Mouse (Mus musculus) forebrain, embryonic 15.5 days (tissue): Measurements from ENCODE around the gene Mcm9. TPM values are rescaled to one million over a fixed set of nuclear protein-coding genes. Genes with fewer than 3 reads are reported as not detected.
A peak's percentile ranks its signal among the peaks of the same experiment; 100 is the strongest.

ENCODE experiments used
- ATAC-seq: fragments of 200-750 bp; cut with Nextera tagmentation; replicated peaks from 2 replicates; pipeline ENCODE4 v1.8.0; 2017; ENCODE audit warnings: mild to moderate bottlenecking, moderate TSS enrichment, moderate library complexity
- H3K27ac ChIP-seq: fragments of 300-500 bp; sonication (generic); replicated peaks from 2 replicates; pipeline ENCODE4 v1.5.1; 2015; ENCODE audit warnings: mild to moderate bottlenecking, inconsistent platforms
- H3K27me3 ChIP-seq: fragments of 300-500 bp; sonication (generic); 2 replicates; pipeline ENCODE4 v1.6.1; 2015; ENCODE audit warnings: inconsistent platforms
- H3K36me3 ChIP-seq: fragments of 300-500 bp; sonication (generic); 2 replicates; pipeline ENCODE4 v1.6.1; 2015; ENCODE audit warnings: mild to moderate bottlenecking, inconsistent platforms
- H3K4me1 ChIP-seq: fragments of 300-500 bp; sonication (generic); 2 replicates; pipeline ENCODE4 v1.6.1; 2015; ENCODE audit warnings: inconsistent platforms
- H3K4me2 ChIP-seq: fragments of 300-500 bp; sonication (generic); replicated peaks from 2 replicates; pipeline ENCODE4 v1.6.1; 2015; ENCODE audit warnings: mild to moderate bottlenecking, inconsistent platforms
- H3K4me3 ChIP-seq: fragments of 300-500 bp; sonication (generic); 2 replicates; pipeline ENCODE4 v1.5.1; 2015; ENCODE audit warnings: mild to moderate bottlenecking, inconsistent platforms
- H3K9ac ChIP-seq: fragments of 300-500 bp; sonication (generic); replicated peaks from 2 replicates; pipeline ENCODE4 v1.6.1; 2015; ENCODE audit warnings: mild to moderate bottlenecking, inconsistent platforms
- H3K9me3 ChIP-seq: fragments of 300-500 bp; sonication (generic); 2 replicates; pipeline ENCODE4 v1.6.1; 2016; ENCODE audit warnings: inconsistent platforms
- WGBS: fragments of 180-500 bp; shearing (Covaris S2); methylation state at CpG from one replicate; pipeline ENCODE4 v1.1.7; 2015; ENCODE audit warnings: mixed read lengths; 5-methylcytosine and 5-hydroxymethylcytosine counted together
- polyA plus RNA-seq: library from polyadenylated mRNA; unstranded; fragments of >200 nt; fragmentation: Nextera tagmentation; extraction: Ambion mirVana; gene quantifications from 2 replicates; pipeline ENCODE4 v1.2.1, GENCODE M21; 2015

Gene Mcm9
- polyA plus RNA-seq, 1 experiment from 2014 or later, result 10.2 TPM

DNA sequence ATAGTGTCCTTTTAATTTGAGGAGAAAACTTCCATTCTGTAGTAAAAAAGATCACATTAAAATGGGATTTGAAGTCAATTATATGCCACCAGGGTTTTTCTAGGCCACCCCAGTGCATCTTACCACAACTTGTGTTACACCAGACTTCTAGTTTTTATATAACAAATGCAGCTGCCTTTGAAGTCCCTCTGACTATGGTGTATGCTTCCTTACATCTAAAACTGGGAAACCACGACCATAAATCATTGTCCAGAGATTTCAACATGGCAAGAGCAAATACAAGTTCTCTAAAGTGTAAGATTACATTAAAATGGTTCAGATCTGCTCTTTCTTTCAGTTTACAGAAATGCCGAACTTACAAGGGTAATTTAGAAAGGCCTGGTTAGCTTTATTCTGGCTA, 22.0 kb downstream of the Mcm9 start:
- Histone ChIP-seq H3K27ac (no peak overlapping the region), H3K27me3 (no peaks in the 10 kb centered on the region), H3K4me3 (no peak overlapping the region), H3K36me3 (peaks cover 50% of the 10 kb centered on the region), H3K9me3 (no peaks in the 10 kb centered on the region), H3K9ac (no peak overlapping the region), H3K4me2 (no peak overlapping the region), H3K4me1 (0 out of 2 replicates have a peak, but pooled peaks cover 4% of the 10 kb centered on the region)
- no peak for ATAC-seq
- WGBS, result 77% methylated on average over 2 of the region's 2 CpGs

DNA sequence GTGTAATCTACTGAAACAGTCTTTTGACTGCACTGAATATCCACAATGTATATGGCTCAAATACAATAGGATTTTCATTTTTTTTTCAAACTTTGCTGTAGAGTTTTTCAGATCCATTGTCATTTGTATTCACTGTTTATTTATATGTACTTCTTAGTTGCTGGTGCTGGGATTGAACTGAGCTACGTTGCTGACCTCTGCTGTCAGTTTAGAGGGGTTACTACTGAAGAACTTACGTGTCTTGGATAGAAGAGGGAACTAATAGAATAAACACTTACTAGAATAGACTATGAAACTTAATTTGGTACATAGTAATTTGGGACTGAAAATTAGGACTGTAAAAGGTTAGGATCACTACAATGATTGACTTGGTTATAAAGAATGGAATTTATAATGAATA, 24.9 kb downstream of the Mcm9 start:
- Histone ChIP-seq H3K4me1 (peaks cover 8% of the 10 kb centered on the region), H3K4me2 (no peak overlapping the region), H3K36me3 (peaks cover 52% of the 10 kb centered on the region), H3K27ac (no peak overlapping the region), H3K4me3 (no peak overlapping the region), H3K27me3 (no peaks in the 10 kb centered on the region), H3K9me3 (no peaks in the 10 kb centered on the region), H3K9ac (no peak overlapping the region)
- ATAC-seq, result no peak
- 57% methylated on average over 2 of the region's 2 CpGs for WGBS

DNA sequence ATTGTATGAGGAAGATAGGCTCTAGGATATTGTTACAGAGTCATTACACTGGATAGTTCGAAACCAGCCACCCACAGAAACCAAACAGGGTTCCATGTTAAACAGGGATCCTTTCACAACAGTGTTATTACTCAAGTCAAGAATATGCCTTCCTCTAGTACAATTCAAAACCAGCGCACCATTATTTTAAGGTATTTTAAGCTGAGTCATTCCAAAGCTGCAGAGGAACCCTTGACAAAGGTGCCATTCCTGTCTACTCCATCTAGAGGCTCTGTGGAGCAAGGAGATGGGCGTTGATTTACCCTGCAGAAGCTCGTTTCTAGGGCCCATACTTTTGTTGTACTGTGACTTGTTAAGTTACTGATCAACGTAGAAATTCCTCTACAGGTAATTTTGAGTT, 31.4 kb downstream of the Mcm9 start:
- no peak overlapping the region for H3K27ac ChIP-seq
- H3K27me3 ChIP-seq, result no peaks in the 10 kb centered on the region
- H3K4me1 ChIP-seq, result peaks cover 34% of the 10 kb centered on the region
- H3K4me3 ChIP-seq, result peak overlapping the region; percentile 19
- H3K9me3 ChIP-seq, result no peaks in the 10 kb centered on the region
- H3K9ac ChIP-seq, result no peak overlapping the region
- peak overlapping the region; percentile 38 for H3K4me2 ChIP-seq
- WGBS, result 41% methylated on average over 5 of the region's 5 CpGs
- no peak for ATAC-seq
- peaks cover 15% of the 10 kb centered on the region for H3K36me3 ChIP-seq

DNA sequence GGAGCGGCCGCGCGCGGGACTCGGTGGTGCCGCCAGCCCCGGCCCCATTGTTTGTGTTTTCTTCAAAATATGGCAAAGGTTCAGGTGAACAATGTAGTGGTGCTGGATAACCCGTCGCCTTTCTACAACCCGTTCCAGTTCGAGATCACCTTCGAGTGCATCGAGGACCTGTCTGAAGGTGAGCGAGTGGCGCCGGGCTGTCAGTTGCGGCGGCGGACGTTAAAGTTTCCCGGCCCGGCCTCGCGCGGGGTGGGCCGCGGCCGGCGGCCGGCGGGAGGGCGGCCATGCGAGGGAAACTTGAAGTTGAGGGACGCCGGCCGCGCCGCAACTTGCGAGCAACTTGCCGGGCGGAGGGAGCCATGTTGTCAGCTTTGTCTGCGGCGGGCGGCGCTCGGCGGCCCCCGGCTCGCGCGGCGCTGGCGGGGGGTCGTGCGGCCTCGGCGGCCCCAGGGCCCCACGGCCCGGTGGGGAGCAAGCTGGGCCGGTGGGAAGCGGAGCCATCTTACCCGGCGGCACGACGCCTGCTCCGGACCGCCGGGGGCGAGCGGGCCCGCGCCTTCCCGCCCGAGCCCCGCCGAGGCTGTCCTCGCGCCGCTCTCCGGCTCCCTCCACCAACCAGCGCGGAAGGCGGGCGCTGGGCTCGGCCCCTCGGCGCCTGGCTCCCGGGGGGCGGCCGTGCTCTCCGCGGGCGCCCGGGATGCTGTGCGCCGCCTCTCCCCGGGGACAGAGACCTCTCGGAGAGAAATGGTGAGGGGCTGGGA, 32.9 kb downstream of the Mcm9 start:
- Histone ChIP-seq H3K4me3 (peak overlapping the region; percentile 84), H3K27me3 (no peaks in the 10 kb centered on the region), H3K4me1 (peaks cover 34% of the 10 kb centered on the region), H3K36me3 (peaks cover 1% of the 10 kb centered on the region; the same call in 1 of the 2 replicates), H3K9me3 (no peaks in the 10 kb centered on the region), H3K9ac (peak overlapping the region; percentile 83), H3K4me2 (peak overlapping the region; percentile 66), H3K27ac (peak overlapping the region; percentile 97)
- WGBS, result under 1% methylated on average over 80 of the region's 99 CpGs
- ATAC-seq, result peak; percentile 18

DNA sequence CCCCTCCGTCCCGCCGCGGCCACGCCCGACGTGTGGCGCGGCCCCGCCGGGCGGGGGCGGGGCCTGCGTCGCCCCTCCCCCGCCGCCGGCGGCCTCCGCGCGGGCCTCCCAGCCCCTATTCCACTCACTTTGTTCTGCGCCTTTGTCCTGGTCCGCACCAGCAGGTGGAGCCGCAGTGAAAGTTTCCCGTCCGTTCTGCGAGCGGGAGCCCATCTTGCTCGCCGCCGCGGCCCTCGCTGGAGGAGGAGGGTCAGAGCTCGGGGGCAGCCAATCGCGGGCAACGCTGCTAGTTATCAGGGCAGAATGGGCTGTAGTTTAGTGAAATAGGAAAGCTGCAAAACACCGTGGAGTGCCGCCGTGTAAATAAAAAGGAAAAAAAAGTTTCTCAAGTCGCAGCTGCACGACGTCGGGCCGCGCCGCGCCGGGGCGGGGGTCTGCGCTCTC, 33.5 kb downstream of the Mcm9 start, which contains the start of gene Asf1a:
TSS of gene Asf1a (plus strand) at position 81 of the 444 bp plus-strand sequence.
- under 1% methylated on average over 48 of the region's 52 CpGs for WGBS
- Histone ChIP-seq H3K4me2 (peak within 1 kb of the TSS; percentile 66), H3K36me3 (no peaks in the 10 kb centered on the region), H3K27ac (peak within 1 kb of the TSS; percentile 97), H3K4me3 (peak within 1 kb of the TSS; percentile 84), H3K4me1 (peaks cover 33% of the 10 kb centered on the region), H3K27me3 (no peaks in the 10 kb centered on the region), H3K9me3 (no peaks in the 10 kb centered on the region), H3K9ac (peak within 1 kb of the TSS; percentile 83)
- peak; percentile 98 for ATAC-seq

DNA sequence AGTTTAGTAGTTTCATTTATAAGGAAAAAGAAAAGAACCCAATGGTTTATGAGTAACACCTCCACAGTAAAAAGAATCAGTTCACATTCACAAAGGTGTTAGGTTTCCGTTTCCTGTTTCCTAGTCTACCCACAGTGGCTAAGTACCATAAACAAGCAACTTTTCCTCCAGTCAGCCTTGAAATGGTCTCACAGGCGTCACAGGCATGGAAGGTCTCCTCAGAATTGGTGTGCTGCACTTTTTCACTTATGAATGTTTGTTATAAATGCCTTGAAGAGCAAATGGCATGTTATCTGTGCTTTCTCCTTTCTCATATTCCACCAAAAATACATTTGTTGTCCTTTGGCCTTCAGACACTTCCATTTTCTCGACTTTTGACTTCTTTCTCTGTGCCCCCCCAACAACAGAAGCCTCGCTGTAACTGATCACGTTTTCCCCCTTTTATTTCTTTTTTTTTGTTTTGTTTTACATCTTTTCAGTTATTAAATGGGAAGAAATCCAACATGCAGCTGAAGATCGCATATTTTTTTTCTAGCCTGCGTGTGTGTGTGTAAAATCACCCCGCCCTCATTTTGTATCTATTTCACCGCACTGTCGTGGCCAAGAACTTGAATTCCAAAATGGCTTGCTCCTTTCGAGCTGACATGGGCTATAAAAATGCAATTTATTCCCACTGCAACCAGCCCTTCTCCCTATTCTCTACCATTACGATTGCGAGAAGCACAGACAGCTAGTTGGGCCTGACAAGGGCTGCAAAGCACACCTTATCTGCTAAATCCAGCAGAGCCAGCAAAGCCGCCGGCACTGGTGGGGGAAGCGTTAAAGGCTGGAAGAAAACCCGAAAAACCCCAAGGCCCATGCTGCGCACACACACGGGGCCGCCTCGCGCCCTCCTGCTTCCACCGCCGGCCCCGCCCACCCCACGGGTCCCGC, 34.2 kb downstream of the Mcm9 start:
- peak overlapping the region; percentile 84 for H3K4me3 ChIP-seq
- H3K36me3 ChIP-seq, result no peaks in the 10 kb centered on the region
- peaks cover 27% of the 10 kb centered on the region for H3K4me1 ChIP-seq
- peak overlapping the region; percentile 97 for H3K27ac ChIP-seq
- peak; percentile 95 for ATAC-seq
- H3K9ac ChIP-seq, result peak overlapping the region; percentile 80
- H3K4me2 ChIP-seq, result peak overlapping the region; percentile 58
- H3K9me3 ChIP-seq, result no peaks in the 10 kb centered on the region
- WGBS, result 7% methylated on average over 26 of the region's 27 CpGs
- no peaks in the 10 kb centered on the region for H3K27me3 ChIP-seq

DNA sequence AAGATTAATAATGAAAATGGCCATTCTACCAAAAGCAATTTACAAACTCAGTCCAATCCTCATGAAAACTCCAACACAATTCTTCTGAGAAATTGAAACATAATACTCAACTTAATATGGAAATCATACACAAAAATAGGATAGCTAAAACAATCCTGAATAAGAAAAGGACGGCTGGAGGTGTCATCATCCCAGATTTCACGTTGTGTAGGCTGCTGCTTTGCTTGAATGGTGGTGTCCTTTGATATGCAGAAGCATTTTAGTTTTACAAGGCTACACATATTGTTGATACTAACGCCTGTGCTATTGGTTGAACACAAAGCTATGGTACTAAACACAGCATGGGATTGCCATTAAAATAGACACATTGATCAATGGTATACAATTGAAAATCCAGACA, 44.5 kb downstream of the Mcm9 start:
- WGBS, result 55% methylated on average over 3 of the region's 3 CpGs
- no peak for ATAC-seq
- no peak overlapping the region for H3K4me3 ChIP-seq
- H3K36me3 ChIP-seq, result no peaks in the 10 kb centered on the region
- H3K4me1 ChIP-seq, result peaks cover 1% of the 10 kb centered on the region
- no peak overlapping the region for H3K4me2 ChIP-seq
- H3K9ac ChIP-seq, result no peak overlapping the region
- H3K27me3 ChIP-seq, result no peaks in the 10 kb centered on the region
- no peak overlapping the region for H3K27ac ChIP-seq
- no peaks in the 10 kb centered on the region for H3K9me3 ChIP-seq

DNA sequence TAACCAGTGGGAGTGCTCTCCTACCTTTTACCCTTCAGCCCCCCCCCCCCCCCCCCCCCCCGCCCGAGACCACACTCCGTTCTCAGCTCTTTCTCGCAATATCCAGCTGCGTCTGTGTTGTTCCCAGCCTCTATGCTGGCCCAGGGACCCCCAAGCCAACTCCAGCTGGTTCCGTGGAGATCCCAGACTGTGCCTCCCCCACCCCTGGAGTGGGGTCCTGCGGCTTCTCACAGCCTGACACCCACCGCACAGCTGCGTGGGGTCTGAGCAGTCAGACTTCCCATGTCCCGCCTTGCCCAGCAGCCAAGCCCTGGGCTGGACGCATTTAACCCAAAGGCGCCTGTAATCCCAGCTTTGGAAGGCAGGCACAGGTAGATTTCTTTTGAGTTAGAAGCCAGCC, 49.2 kb downstream of the Mcm9 start:
- ATAC-seq, result peak; percentile 66
- H3K9me3 ChIP-seq, result no peaks in the 10 kb centered on the region
- H3K27me3 ChIP-seq, result no peaks in the 10 kb centered on the region
- H3K9ac ChIP-seq, result peak overlapping the region; percentile 46; the same call in 1 of the 2 replicates
- 21% methylated on average over 11 of the region's 12 CpGs for WGBS
- peaks cover 5% of the 10 kb centered on the region for H3K4me1 ChIP-seq
- no peaks in the 10 kb centered on the region for H3K36me3 ChIP-seq
- peak overlapping the region; percentile 76 for H3K4me2 ChIP-seq
- H3K27ac ChIP-seq, result no peak overlapping the region
- H3K4me3 ChIP-seq, result peak overlapping the region; percentile 41

DNA sequence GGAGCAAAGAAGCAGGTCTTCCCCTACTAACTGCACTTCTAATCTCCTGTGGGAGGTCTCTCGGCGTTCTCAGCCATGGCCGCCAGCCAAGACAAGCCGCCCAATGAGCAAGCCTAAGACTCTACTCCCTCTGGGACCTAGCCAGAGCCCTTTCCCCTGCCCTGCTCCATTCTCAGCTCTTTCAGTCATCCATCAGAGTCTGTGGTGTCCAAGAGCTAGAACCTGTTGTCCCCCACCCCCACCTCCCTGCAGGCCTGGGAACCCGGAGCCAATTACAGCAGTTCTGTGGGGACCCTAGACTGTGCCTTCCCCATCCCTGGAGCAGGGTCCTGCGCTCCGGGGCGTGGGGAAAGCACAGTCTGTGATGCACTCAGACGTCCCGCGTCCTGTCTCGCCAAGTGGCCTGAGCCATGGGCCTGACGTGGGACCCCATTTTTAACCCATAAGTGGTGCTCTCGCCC, 49.6 kb downstream of the Mcm9 start:
- Histone ChIP-seq H3K4me2 (peak overlapping the region; percentile 76), H3K9ac (peak overlapping the region; percentile 46), H3K4me1 (peaks cover 5% of the 10 kb centered on the region), H3K27ac (no peak overlapping the region), H3K4me3 (peak overlapping the region; percentile 41), H3K9me3 (no peaks in the 10 kb centered on the region), H3K27me3 (no peaks in the 10 kb centered on the region), H3K36me3 (no peaks in the 10 kb centered on the region)
- peak; percentile 92 for ATAC-seq
- 7% methylated on average over 14 of the region's 14 CpGs for WGBS

DNA sequence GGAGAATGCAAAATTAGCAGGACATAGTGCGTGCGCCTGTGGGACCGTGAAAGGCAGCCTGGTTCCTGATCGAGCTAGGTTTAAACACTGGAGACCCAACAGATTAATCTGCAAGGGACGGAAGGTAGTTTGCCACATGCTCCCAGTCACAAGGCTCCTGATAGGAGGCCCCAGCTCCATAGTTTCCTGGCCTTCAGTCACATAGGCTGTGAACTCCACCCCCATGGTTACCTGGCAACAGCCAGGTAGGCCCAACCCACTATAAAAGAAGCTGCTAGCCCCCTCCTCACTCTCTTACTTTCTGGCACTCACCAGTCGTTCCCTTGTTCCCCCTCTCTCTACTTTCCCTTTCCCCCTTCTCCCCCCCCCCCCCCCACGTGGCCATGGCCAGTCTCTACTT, 50.1 kb downstream of the Mcm9 start:
- H3K27ac ChIP-seq, result no peak overlapping the region
- ATAC-seq, result peak; percentile 67
- H3K4me2 ChIP-seq, result peak overlapping the region; percentile 76
- H3K4me3 ChIP-seq, result peak overlapping the region; percentile 41
- no peaks in the 10 kb centered on the region for H3K36me3 ChIP-seq
- H3K9ac ChIP-seq, result no peak overlapping the region
- H3K4me1 ChIP-seq, result peaks cover 5% of the 10 kb centered on the region
- no peaks in the 10 kb centered on the region for H3K9me3 ChIP-seq
- no peaks in the 10 kb centered on the region for H3K27me3 ChIP-seq
- WGBS, result 23% methylated on average over 7 of the region's 7 CpGs

DNA sequence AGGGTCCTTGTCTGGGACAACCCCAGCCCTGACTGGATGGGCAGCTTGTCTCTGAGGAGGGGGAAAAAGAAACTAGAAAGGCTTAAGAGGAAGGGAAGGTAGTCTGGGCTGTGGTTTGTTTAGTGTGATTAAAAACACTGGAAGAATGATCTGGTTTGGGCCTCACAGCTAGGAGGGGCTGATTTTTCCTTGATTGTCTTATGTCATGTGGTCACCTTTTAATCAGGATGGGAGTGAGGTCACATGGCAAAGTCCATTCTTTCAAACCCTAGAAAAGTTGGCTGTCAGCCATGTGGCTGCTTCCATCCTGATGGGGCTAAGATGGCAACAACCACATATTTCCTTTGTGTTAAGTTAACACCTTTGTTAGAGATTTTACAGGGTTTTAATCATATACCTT, 61.7 kb downstream of the Mcm9 start:
- no peak overlapping the region for H3K4me2 ChIP-seq
- no peaks in the 10 kb centered on the region for H3K36me3 ChIP-seq
- H3K27me3 ChIP-seq, result no peaks in the 10 kb centered on the region
- H3K9ac ChIP-seq, result no peak overlapping the region
- H3K4me3 ChIP-seq, result no peak overlapping the region
- no peak overlapping the region for H3K27ac ChIP-seq
- ATAC-seq, result no peak
- no peaks in the 10 kb centered on the region for H3K9me3 ChIP-seq
- H3K4me1 ChIP-seq, result no peaks in the 10 kb centered on the region

DNA sequence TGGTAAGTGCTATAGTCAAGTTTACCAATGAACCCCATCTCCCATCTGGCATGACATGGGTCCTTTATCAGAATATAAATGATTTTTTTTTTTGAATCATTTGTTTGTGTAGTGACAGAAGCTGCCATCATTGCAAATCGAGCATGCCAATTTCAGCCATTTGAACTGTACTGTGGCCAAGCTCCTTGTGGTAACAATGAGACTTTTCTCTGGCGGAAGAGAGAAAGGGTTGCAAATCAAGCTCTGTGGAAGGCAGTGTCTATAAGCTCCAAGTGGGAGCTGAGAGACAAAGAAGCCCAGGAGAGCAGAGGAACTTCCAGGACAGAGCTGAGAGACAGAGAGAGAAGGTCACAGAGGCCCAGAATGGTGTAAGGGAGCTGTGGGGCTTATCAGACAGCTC, 64.7 kb downstream of the Mcm9 start:
- no peak for ATAC-seq
- H3K4me1 ChIP-seq, result no peaks in the 10 kb centered on the region
- H3K27me3 ChIP-seq, result no peaks in the 10 kb centered on the region
- H3K4me2 ChIP-seq, result no peak overlapping the region
- H3K9me3 ChIP-seq, result no peaks in the 10 kb centered on the region
- no peaks in the 10 kb centered on the region for H3K36me3 ChIP-seq
- no peak overlapping the region for H3K4me3 ChIP-seq
- 74% methylated on average over 2 of the region's 2 CpGs for WGBS
- H3K9ac ChIP-seq, result no peak overlapping the region
- H3K27ac ChIP-seq, result no peak overlapping the region
